14 mouse cellular contexts compared by ENCODE assay signal in the genomic region with DNA sequence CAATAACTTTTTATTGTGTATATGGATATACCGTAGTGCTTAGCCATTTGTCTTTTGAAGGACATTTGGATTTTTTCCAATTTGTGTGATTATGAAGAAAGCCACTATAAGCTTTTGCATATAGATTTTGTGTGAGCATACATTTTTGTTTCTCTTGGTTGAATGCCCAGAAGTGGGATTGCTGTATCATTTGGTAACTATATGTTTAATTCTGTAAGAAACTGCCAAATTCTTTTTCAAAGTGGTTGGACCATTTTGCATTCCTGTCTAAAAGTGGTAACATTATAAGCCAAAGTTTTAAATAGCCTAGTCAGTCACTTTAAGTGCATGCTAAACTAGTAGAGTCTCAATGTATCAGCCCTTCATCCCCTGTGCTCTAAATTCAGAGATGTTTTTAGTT. TPM values are rescaled to one million over a fixed set of nuclear protein-coding genes. Genes with fewer than 3 reads are reported as not detected.
"Had no signal": no experiment of that assay in that cellular context is flagged by ENCODE, and none has a peak within 500 bp of the region (broad histone marks: within the 10 kb centered on the region; RNA-seq: fewer than 3 reads in every experiment).

No protein-coding gene starts in this region.

- H3K27me3 ChIP-seq: limb, embryonic 12.5 days; midbrain, embryonic 12.5 days; neural tube, embryonic 13.5 days had no signal

- DNase-seq: kidney, adult 11 months; kidney, postnatal 10 days; lung, adult 18-20 months; lung, postnatal 10 days; right cerebral cortex, postnatal 14 days; thymus, adult 18-20 months; thymus, postnatal 14 days had no signal

- H3K36me3 ChIP-seq: stomach, embryonic 15.5 days had no signal

- H3K27ac ChIP-seq: limb, embryonic 12.5 days; liver, embryonic 14.5 days; midbrain, embryonic 12.5 days; neural tube, embryonic 13.5 days; stomach, embryonic 15.5 days had no signal

- H3K4me3 ChIP-seq: limb, embryonic 12.5 days; midbrain, embryonic 12.5 days; neural tube, embryonic 13.5 days; stomach, embryonic 15.5 days had no signal

- H3K9ac ChIP-seq: limb, embryonic 12.5 days; liver, embryonic 14.5 days; midbrain, embryonic 12.5 days; neural tube, embryonic 13.5 days; stomach, embryonic 15.5 days had no signal

- H3K9me3 ChIP-seq: midbrain, embryonic 12.5 days; neural tube, embryonic 13.5 days; stomach, embryonic 15.5 days had no signal

- H3K4me2 ChIP-seq: limb, embryonic 12.5 days; midbrain, embryonic 12.5 days; neural tube, embryonic 13.5 days; stomach, embryonic 15.5 days had no signal

- ATAC-seq: midbrain, embryonic 16.5 days had no signal

RNA-seq across cellular contexts. Expression of a gene that starts 6.5 kb away (rescaled TPM):
- polyA plus RNA-seq: liver, adult 2 months had no signal
